Mouse (Mus musculus) bone marrow macrophage, adult 2 months (primary cell): Measurements from ENCODE around the gene Rpia. TPM values are rescaled to one million over a fixed set of nuclear protein-coding genes. Genes with fewer than 3 reads are reported as not detected.

Experiments used
- H3K27ac ChIP-seq: 2 replicates; pipeline ENCODE4 v1.5.1; 2012; ENCODE audit warnings: low read depth, low read length; ENCODE audit not compliant: insufficient read depth
- H3K4me1 ChIP-seq: 2 replicates; pipeline ENCODE4 v1.6.1; 2012; ENCODE audit warnings: low read length; ENCODE audit not compliant: control insufficient read depth, insufficient read depth
- H3K4me3 ChIP-seq: 2 replicates; pipeline ENCODE4 v1.5.1; 2012; ENCODE audit warnings: mild to moderate bottlenecking, low read length, moderate library complexity; ENCODE audit not compliant: insufficient read depth
- CTCF ChIP-seq: IDR thresholded peaks from 2 replicates; pipeline ENCODE4 v1.5.1; 2012; ENCODE audit warnings: low read depth, mild to moderate bottlenecking, low read length, moderate library complexity
- POLR2A ChIP-seq: IDR thresholded peaks from 2 replicates; pipeline ENCODE4 v1.6.1; 2012; ENCODE audit warnings: mild to moderate bottlenecking, low read depth, low read length, borderline replicate concordance
- polyA plus RNA-seq: library from polyadenylated mRNA; stranded (reverse); fragments of >200 nt; gene quantifications from 2 replicates; pipeline ENCODE4 v1.2.4, GENCODE M21; 2012; ENCODE audit not compliant: missing spikeins, insufficient read depth, insufficient read length

The Rpia gene
- polyA plus RNA-seq, 1 experiment: 10.6 TPM

GRCm38 (mm10) chr6:70805820-70806513 is 13.9 kb upstream of the Rpia start:
- no peak overlapping the region; the same call in 1 of the 2 replicates for H3K4me3 ChIP-seq
- TF ChIP-seq POLR2A: no peak
- TF ChIP-seq CTCF: peak; percentile 69
- peaks cover 3% of the 10 kb centered on the region; the same call in 1 of the 2 replicates for H3K4me1 ChIP-seq
- no peak overlapping the region for H3K27ac ChIP-seq

GRCm38 (mm10) chr6:70805267-70805666 is 13.2 kb upstream of the Rpia start:
- Histone ChIP-seq H3K4me3 (peak overlapping the region; percentile 42; the same call in 1 of the 2 replicates), H3K27ac (no peak overlapping the region; the same call in 1 of the 2 replicates), H3K4me1 (peaks cover 3% of the 10 kb centered on the region; the same call in 1 of the 2 replicates)
- TF ChIP-seq CTCF: no peak
- TF ChIP-seq POLR2A: no peak

GRCm38 (mm10) chr6:70804632-70805031 is 12.6 kb upstream of the Rpia start:
- Histone ChIP-seq H3K4me3 (peak overlapping the region; percentile 42; the same call in 1 of the 2 replicates), H3K4me1 (peaks cover 3% of the 10 kb centered on the region; the same call in 1 of the 2 replicates), H3K27ac (no peak overlapping the region)
- no peak for TF ChIP-seq POLR2A
- TF ChIP-seq CTCF: peak; percentile 40

GRCm38 (mm10) chr6:70797581-70798251 is 5.7 kb upstream of the Rpia start:
- TF ChIP-seq POLR2A (no peak), CTCF (peak; percentile 83)
- Histone ChIP-seq H3K27ac (no peak overlapping the region), H3K4me1 (peaks cover 10% of the 10 kb centered on the region), H3K4me3 (no peak overlapping the region)

- TF ChIP-seq POLR2A (no peak), CTCF (no peak)
- H3K27ac ChIP-seq: no peak overlapping the region
- H3K4me1 ChIP-seq: peaks cover 10% of the 10 kb centered on the region
- H3K4me3 ChIP-seq: no peak overlapping the region
These were observed 4.9 kb upstream of the Rpia start for GRCm38 (mm10) chr6:70796940-70797339.

- no peak for TF ChIP-seq CTCF
- TF ChIP-seq POLR2A: no peak
- Histone ChIP-seq H3K27ac (peak overlapping the region; percentile 77), H3K4me1 (peaks cover 27% of the 10 kb centered on the region), H3K4me3 (peak overlapping the region; percentile 71)
These were observed 612 bp upstream of the Rpia start for GRCm38 (mm10) chr6:70792644-70793043.

GRCm38 (mm10) chr6:70790852-70791761 is 925 bp downstream of the Rpia start:
- Histone ChIP-seq H3K27ac (peak overlapping the region; percentile 24), H3K4me3 (peak overlapping the region; percentile 94), H3K4me1 (peaks cover 30% of the 10 kb centered on the region)
- TF ChIP-seq CTCF (no peak), POLR2A (no peak)

- Histone ChIP-seq H3K4me3 (peak overlapping the region; percentile 12), H3K27ac (no peak overlapping the region), H3K4me1 (peaks cover 35% of the 10 kb centered on the region)
- TF ChIP-seq CTCF: no peak
- no peak for TF ChIP-seq POLR2A
These were observed 1.9 kb downstream of the Rpia start for GRCm38 (mm10) chr6:70790034-70790650.

- no peak overlapping the region for H3K27ac ChIP-seq
- no peak overlapping the region for H3K4me3 ChIP-seq
- TF ChIP-seq POLR2A: no peak
- no peak for TF ChIP-seq CTCF
- peaks cover 35% of the 10 kb centered on the region for H3K4me1 ChIP-seq
These were observed 2.9 kb downstream of the Rpia start for GRCm38 (mm10) chr6:70789134-70789533.
